Mouse (Mus musculus): ENCODE data around the gene Arhgef11.

DNA sequence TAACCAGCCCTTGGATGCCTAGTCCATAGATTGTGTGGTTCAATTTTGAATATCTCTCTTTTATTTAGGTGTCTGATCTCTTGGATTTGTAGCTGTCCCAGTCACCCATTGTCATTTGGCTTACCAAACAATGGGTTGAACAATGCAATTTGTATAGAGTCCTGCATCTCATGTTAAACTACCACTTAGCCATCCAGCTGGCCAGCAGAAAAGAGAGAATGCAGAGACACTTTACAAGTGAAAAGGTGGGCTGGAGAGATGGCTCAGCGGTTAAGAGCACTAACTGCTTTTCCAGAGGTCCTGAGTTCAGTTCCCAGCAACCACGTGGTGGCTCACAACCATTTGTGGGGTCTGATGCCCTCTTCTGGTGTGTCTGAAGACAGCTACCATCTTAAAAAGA, 41.0 kb downstream of the Arhgef11 start:
- TF ChIP-seq POLR2A (IDR thresholded peaks at IDR 0.05; ENCODE audit: borderline replicate concordance, extremely low read depth, low read depth, low read length) (no peak), CTCF (IDR thresholded peaks at IDR 0.05; ENCODE audit: insufficient read depth, low read length) (no peak)
